Mouse (Mus musculus): ENCODE measurements around the gene 4930426L09Rik. TPM values are rescaled to one million over a fixed set of nuclear protein-coding genes. Genes with fewer than 3 reads are reported as not detected.

4930426L09Rik gene
- polyA plus RNA-seq, 1 experiment from 2014 or later, result 0.17 TPM

- Histone ChIP-seq H3K4me3 (ENCODE audit: low read length) (no peak overlapping the region), H3K27ac (ENCODE audit: low read length) (no peak overlapping the region), H3K9me3 (ENCODE audit: low read length) (peaks cover under 1% of the 10 kb centered on the region; the same call in 1 of the 2 replicates), H3K36me3 (ENCODE audit: insufficient read depth, low read length) (no peaks in the 10 kb centered on the region), H3K4me1 (ENCODE audit: insufficient read depth, low read length) (no peaks in the 10 kb centered on the region; the same call in 1 of the 2 replicates), H3K4me2 (replicated peaks; ENCODE audit: low read depth, low read length) (no peak overlapping the region), H3K9ac (replicated peaks; ENCODE audit: low read length) (no peak overlapping the region), H3K27me3 (ENCODE audit: insufficient read depth, low read length) (no peaks in the 10 kb centered on the region)
- WGBS, result 94% methylated on average over 5 of the region's 5 CpGs
- no peak for ATAC-seq (ENCODE audit: low FRiP score, low TSS enrichment)
Measured at GRCm38 (mm10) chr2:18967451-18968063, 30.6 kb upstream of the 4930426L09Rik start.

- Histone ChIP-seq H3K27me3 (ENCODE audit: insufficient read depth, low read length) (no peaks in the 10 kb centered on the region), H3K4me1 (ENCODE audit: insufficient read depth, low read length) (no peaks in the 10 kb centered on the region; the same call in 1 of the 2 replicates), H3K4me2 (replicated peaks; ENCODE audit: low read depth, low read length) (no peak overlapping the region), H3K36me3 (ENCODE audit: insufficient read depth, low read length) (no peaks in the 10 kb centered on the region), H3K9me3 (ENCODE audit: low read length) (peaks cover 5% of the 10 kb centered on the region), H3K4me3 (ENCODE audit: low read length) (no peak overlapping the region), H3K27ac (ENCODE audit: low read length) (no peak overlapping the region), H3K9ac (replicated peaks; ENCODE audit: low read length) (no peak overlapping the region)
- WGBS, result 64% methylated on average over 5 of the region's 5 CpGs
- no peak for ATAC-seq (ENCODE audit: low FRiP score, low TSS enrichment)
Measured at GRCm38 (mm10) chr2:18969066-18969681, 29.0 kb upstream of the 4930426L09Rik start.

GRCm38 (mm10) chr2:18970461-18970860, 27.7 kb upstream of the 4930426L09Rik start:
- no peak overlapping the region for H3K4me3 ChIP-seq (ENCODE audit: low read length)
- no peak overlapping the region for H3K27ac ChIP-seq (ENCODE audit: low read length)
- H3K27me3 ChIP-seq (ENCODE audit: insufficient read depth, low read length), result no peaks in the 10 kb centered on the region
- H3K4me2 ChIP-seq (replicated peaks; ENCODE audit: low read depth, low read length), result no peak overlapping the region
- H3K36me3 ChIP-seq (ENCODE audit: insufficient read depth, low read length), result no peaks in the 10 kb centered on the region
- H3K9me3 ChIP-seq (ENCODE audit: low read length), result peaks cover 5% of the 10 kb centered on the region
- H3K9ac ChIP-seq (replicated peaks; ENCODE audit: low read length), result no peak overlapping the region
- no peaks in the 10 kb centered on the region; the same call in 1 of the 2 replicates for H3K4me1 ChIP-seq (ENCODE audit: insufficient read depth, low read length)
- no peak for ATAC-seq (ENCODE audit: low FRiP score, low TSS enrichment)
- WGBS, result 81% methylated on average over 2 of the region's 2 CpGs

- Histone ChIP-seq H3K27me3 (ENCODE audit: insufficient read depth, low read length) (no peaks in the 10 kb centered on the region), H3K36me3 (ENCODE audit: insufficient read depth, low read length) (no peaks in the 10 kb centered on the region), H3K9ac (replicated peaks; ENCODE audit: low read length) (no peak overlapping the region), H3K4me3 (ENCODE audit: low read length) (no peak overlapping the region), H3K27ac (ENCODE audit: low read length) (no peak overlapping the region), H3K4me1 (ENCODE audit: insufficient read depth, low read length) (no peaks in the 10 kb centered on the region; the same call in 1 of the 2 replicates), H3K4me2 (replicated peaks; ENCODE audit: low read depth, low read length) (no peak overlapping the region), H3K9me3 (ENCODE audit: low read length) (peaks cover 5% of the 10 kb centered on the region)
- 71% methylated on average over 3 of the region's 3 CpGs for WGBS
- ATAC-seq (ENCODE audit: low FRiP score, low TSS enrichment), result no peak
Measured at GRCm38 (mm10) chr2:18971564-18971963, 26.6 kb upstream of the 4930426L09Rik start.

GRCm38 (mm10) chr2:18974882-18975645, 23.1 kb upstream of the 4930426L09Rik start:
- no peak overlapping the region for H3K9ac ChIP-seq (replicated peaks; ENCODE audit: low read length)
- no peaks in the 10 kb centered on the region for H3K36me3 ChIP-seq (ENCODE audit: insufficient read depth, low read length)
- no peak for ATAC-seq (ENCODE audit: low FRiP score, low TSS enrichment)
- H3K4me1 ChIP-seq (ENCODE audit: insufficient read depth, low read length), result peaks cover 13% of the 10 kb centered on the region
- WGBS, result 47% methylated on average over 4 of the region's 4 CpGs
- no peak overlapping the region for H3K4me3 ChIP-seq (ENCODE audit: low read length)
- H3K27me3 ChIP-seq (ENCODE audit: insufficient read depth, low read length), result no peaks in the 10 kb centered on the region
- peaks cover 5% of the 10 kb centered on the region for H3K9me3 ChIP-seq (ENCODE audit: low read length)
- H3K27ac ChIP-seq (ENCODE audit: low read length), result no peak overlapping the region
- no peak overlapping the region for H3K4me2 ChIP-seq (replicated peaks; ENCODE audit: low read depth, low read length)

- H3K9me3 ChIP-seq (ENCODE audit: low read length), result peaks cover 5% of the 10 kb centered on the region
- H3K27ac ChIP-seq (ENCODE audit: low read length), result no peak overlapping the region
- WGBS, result 89% methylated on average over 2 of the region's 2 CpGs
- no peak overlapping the region for H3K4me3 ChIP-seq (ENCODE audit: low read length)
- no peaks in the 10 kb centered on the region for H3K27me3 ChIP-seq (ENCODE audit: insufficient read depth, low read length)
- no peak overlapping the region for H3K9ac ChIP-seq (replicated peaks; ENCODE audit: low read length)
- H3K36me3 ChIP-seq (ENCODE audit: insufficient read depth, low read length), result no peaks in the 10 kb centered on the region
- H3K4me2 ChIP-seq (replicated peaks; ENCODE audit: low read depth, low read length), result no peak overlapping the region
- peaks cover 16% of the 10 kb centered on the region for H3K4me1 ChIP-seq (ENCODE audit: insufficient read depth, low read length)
- no peak for ATAC-seq (ENCODE audit: low FRiP score, low TSS enrichment)
Measured at GRCm38 (mm10) chr2:18976175-18976574, 22.0 kb upstream of the 4930426L09Rik start.

- no peak for ATAC-seq (ENCODE audit: low FRiP score, low TSS enrichment)
- Histone ChIP-seq H3K36me3 (ENCODE audit: insufficient read depth, low read length) (no peaks in the 10 kb centered on the region), H3K27me3 (ENCODE audit: insufficient read depth, low read length) (no peaks in the 10 kb centered on the region), H3K4me2 (replicated peaks; ENCODE audit: low read depth, low read length) (no peak overlapping the region), H3K4me1 (ENCODE audit: insufficient read depth, low read length) (peaks cover 16% of the 10 kb centered on the region), H3K9me3 (ENCODE audit: low read length) (peaks cover 5% of the 10 kb centered on the region), H3K27ac (ENCODE audit: low read length) (no peak overlapping the region), H3K9ac (replicated peaks; ENCODE audit: low read length) (no peak overlapping the region), H3K4me3 (ENCODE audit: low read length) (no peak overlapping the region)
- 80% methylated on average over 10 of the region's 10 CpGs for WGBS
Measured at GRCm38 (mm10) chr2:18977201-18977805, 20.8 kb upstream of the 4930426L09Rik start.

- Histone ChIP-seq H3K27me3 (ENCODE audit: insufficient read depth, low read length) (no peaks in the 10 kb centered on the region), H3K4me1 (ENCODE audit: insufficient read depth, low read length) (peaks cover 16% of the 10 kb centered on the region), H3K9me3 (ENCODE audit: low read length) (no peaks in the 10 kb centered on the region), H3K27ac (ENCODE audit: low read length) (no peak overlapping the region), H3K9ac (replicated peaks; ENCODE audit: low read length) (no peak overlapping the region), H3K4me3 (ENCODE audit: low read length) (no peak overlapping the region), H3K4me2 (replicated peaks; ENCODE audit: low read depth, low read length) (no peak overlapping the region), H3K36me3 (ENCODE audit: insufficient read depth, low read length) (0 out of 2 replicates have a peak, but pooled peaks cover under 1% of the 10 kb centered on the region)
- no peak for ATAC-seq (ENCODE audit: low FRiP score, low TSS enrichment)
- WGBS, result 77% methylated on average over 4 of the region's 4 CpGs
Measured at GRCm38 (mm10) chr2:18979046-18979445, 19.1 kb upstream of the 4930426L09Rik start.

GRCm38 (mm10) chr2:18979675-18980074, 18.5 kb upstream of the 4930426L09Rik start:
- H3K9me3 ChIP-seq (ENCODE audit: low read length), result no peaks in the 10 kb centered on the region
- no peak for ATAC-seq (ENCODE audit: low FRiP score, low TSS enrichment)
- H3K27ac ChIP-seq (ENCODE audit: low read length), result no peak overlapping the region
- H3K27me3 ChIP-seq (ENCODE audit: insufficient read depth, low read length), result no peaks in the 10 kb centered on the region
- no peak overlapping the region for H3K9ac ChIP-seq (replicated peaks; ENCODE audit: low read length)
- no peak overlapping the region for H3K4me2 ChIP-seq (replicated peaks; ENCODE audit: low read depth, low read length)
- peaks cover 16% of the 10 kb centered on the region for H3K4me1 ChIP-seq (ENCODE audit: insufficient read depth, low read length)
- H3K36me3 ChIP-seq (ENCODE audit: insufficient read depth, low read length), result 0 out of 2 replicates have a peak, but pooled peaks cover 4% of the 10 kb centered on the region
- WGBS, result 59% methylated on average over 7 of the region's 7 CpGs
- H3K4me3 ChIP-seq (ENCODE audit: low read length), result no peak overlapping the region
